Mouse (Mus musculus): ENCODE data around the gene Pogz. TPM values are rescaled to one million over a fixed set of nuclear protein-coding genes. Genes with fewer than 3 reads are reported as not detected.

The Pogz gene
- total RNA-seq (2014; fragmentation: Nextera tagmentation) = 113 and 138 TPM in 2 replicates
- 19.6 and 19.8 TPM in 2 replicates for total RNA-seq (2017)
- 124 and 147 TPM in 2 replicates for polyA plus RNA-seq (2012)

- TF ChIP-seq CTCF (IDR thresholded peaks at IDR 0.05; ENCODE audit: low read depth, low read length) (no peak), GATA2 (IDR thresholded peaks at IDR 0.05; ENCODE audit: borderline replicate concordance, low read depth, low read length) (no peak), TAL1 (conservative IDR thresholded peaks at IDR 0.05; ENCODE audit: low read depth, low read length) (no peak), POLR2AphosphoS5 (IDR thresholded peaks at IDR 0.05; ENCODE audit: insufficient replicate concordance, low read depth, low read length) (no peak), GATA1 (IDR thresholded peaks at IDR 0.05; ENCODE audit: borderline replicate concordance, low read length) (no peak)
- Histone ChIP-seq H3K4me3 (ENCODE audit: low read depth, low read length) (peak within 1 kb of the TSS; percentile 79), H3K4me1 (ENCODE audit: insufficient read depth, low read depth, low read length) (peaks cover 33% of the 10 kb centered on the region), H3K27me3 (ENCODE audit: insufficient read depth, low read length) (peaks cover 6% of the 10 kb centered on the region), H3K9me3 (replicated peaks) (no peaks in the 10 kb centered on the region), H3K36me3 (replicated peaks) (peaks cover 8% of the 10 kb centered on the region)
- ATAC-seq (ENCODE audit: extremely low read depth, insufficient number of reproducible peaks, low FRiP score, poor library complexity, severe bottlenecking) (peak; percentile 97), DNase-seq (ENCODE audit: low spot score) (peak; percentile 99)
Measured at GRCm38 (mm10) chr3:94837183-94837890, at the start of gene Pogz. Gene Pogz (plus strand): TSS chr3:94837567.

GRCm38 (mm10) chr3:94789071-94789470, 48.3 kb upstream of the Pogz start:
- no peaks in the 10 kb centered on the region for H3K36me3 ChIP-seq (replicated peaks)
- TF ChIP-seq POLR2AphosphoS5 (IDR thresholded peaks at IDR 0.05; ENCODE audit: insufficient replicate concordance, low read depth, low read length) (no peak), TAL1 (conservative IDR thresholded peaks at IDR 0.05; ENCODE audit: low read depth, low read length) (no peak), GATA1 (IDR thresholded peaks at IDR 0.05; ENCODE audit: borderline replicate concordance, low read length) (no peak), CTCF (IDR thresholded peaks at IDR 0.05; ENCODE audit: low read depth, low read length) (no peak), GATA2 (IDR thresholded peaks at IDR 0.05; ENCODE audit: borderline replicate concordance, low read depth, low read length) (no peak)
- no peaks in the 10 kb centered on the region for H3K9me3 ChIP-seq (replicated peaks)
- ATAC-seq (ENCODE audit: extremely low read depth, insufficient number of reproducible peaks, low FRiP score, poor library complexity, severe bottlenecking) (no peak), DNase-seq (ENCODE audit: low spot score) (no peak)
- H3K27me3 ChIP-seq (ENCODE audit: insufficient read depth, low read length) = peaks cover 41% of the 10 kb centered on the region
- peaks cover 12% of the 10 kb centered on the region for H3K4me1 ChIP-seq (ENCODE audit: insufficient read depth, low read depth, low read length)
- H3K4me3 ChIP-seq (ENCODE audit: low read depth, low read length) = no peak overlapping the region

GRCm38 (mm10) chr3:94789516-94789915, 47.9 kb upstream of the Pogz start:
- peaks cover 12% of the 10 kb centered on the region for H3K4me1 ChIP-seq (ENCODE audit: insufficient read depth, low read depth, low read length)
- peaks cover 37% of the 10 kb centered on the region for H3K27me3 ChIP-seq (ENCODE audit: insufficient read depth, low read length)
- H3K4me3 ChIP-seq (ENCODE audit: low read depth, low read length) = no peak overlapping the region
- no peak for DNase-seq (ENCODE audit: low spot score)
- no peaks in the 10 kb centered on the region for H3K36me3 ChIP-seq (replicated peaks)
- ATAC-seq (ENCODE audit: extremely low read depth, insufficient number of reproducible peaks, low FRiP score, poor library complexity, severe bottlenecking) = no peak
- no peaks in the 10 kb centered on the region for H3K9me3 ChIP-seq (replicated peaks)
- TF ChIP-seq POLR2AphosphoS5 (IDR thresholded peaks at IDR 0.05; ENCODE audit: insufficient replicate concordance, low read depth, low read length) = no peak
- TF ChIP-seq CTCF (IDR thresholded peaks at IDR 0.05; ENCODE audit: low read depth, low read length) = no peak
- no peak for TF ChIP-seq GATA2 (IDR thresholded peaks at IDR 0.05; ENCODE audit: borderline replicate concordance, low read depth, low read length)
- no peak for TF ChIP-seq GATA1 (IDR thresholded peaks at IDR 0.05; ENCODE audit: borderline replicate concordance, low read length)
- TF ChIP-seq TAL1 (conservative IDR thresholded peaks at IDR 0.05; ENCODE audit: low read depth, low read length) = no peak

- H3K4me3 ChIP-seq (ENCODE audit: low read depth, low read length) = no peak overlapping the region
- TF ChIP-seq GATA1 (IDR thresholded peaks at IDR 0.05; ENCODE audit: borderline replicate concordance, low read length) = no peak
- TF ChIP-seq CTCF (IDR thresholded peaks at IDR 0.05; ENCODE audit: low read depth, low read length) = no peak
- no peak for TF ChIP-seq GATA2 (IDR thresholded peaks at IDR 0.05; ENCODE audit: borderline replicate concordance, low read depth, low read length)
- no peak for TF ChIP-seq TAL1 (conservative IDR thresholded peaks at IDR 0.05; ENCODE audit: low read depth, low read length)
- no peak for TF ChIP-seq POLR2AphosphoS5 (IDR thresholded peaks at IDR 0.05; ENCODE audit: insufficient replicate concordance, low read depth, low read length)
- no peaks in the 10 kb centered on the region for H3K9me3 ChIP-seq (replicated peaks)
- no peaks in the 10 kb centered on the region for H3K4me1 ChIP-seq (ENCODE audit: insufficient read depth, low read depth, low read length)
- no peak for DNase-seq (ENCODE audit: low spot score)
- H3K27me3 ChIP-seq (ENCODE audit: insufficient read depth, low read length) = peaks cover 21% of the 10 kb centered on the region
- H3K36me3 ChIP-seq (replicated peaks) = no peaks in the 10 kb centered on the region
- ATAC-seq (ENCODE audit: extremely low read depth, insufficient number of reproducible peaks, low FRiP score, poor library complexity, severe bottlenecking) = no peak
Measured at GRCm38 (mm10) chr3:94792258-94792657, 45.1 kb upstream of the Pogz start.

- no peak for DNase-seq (ENCODE audit: low spot score)
- no peak for ATAC-seq (ENCODE audit: extremely low read depth, insufficient number of reproducible peaks, low FRiP score, poor library complexity, severe bottlenecking)
- no peak overlapping the region for H3K4me3 ChIP-seq (ENCODE audit: low read depth, low read length)
- H3K4me1 ChIP-seq (ENCODE audit: insufficient read depth, low read depth, low read length) = no peaks in the 10 kb centered on the region
- H3K27me3 ChIP-seq (ENCODE audit: insufficient read depth, low read length) = peaks cover 26% of the 10 kb centered on the region
- TF ChIP-seq CTCF (IDR thresholded peaks at IDR 0.05; ENCODE audit: low read depth, low read length) = no peak
- no peak for TF ChIP-seq GATA2 (IDR thresholded peaks at IDR 0.05; ENCODE audit: borderline replicate concordance, low read depth, low read length)
- no peak for TF ChIP-seq POLR2AphosphoS5 (IDR thresholded peaks at IDR 0.05; ENCODE audit: insufficient replicate concordance, low read depth, low read length)
- TF ChIP-seq GATA1 (IDR thresholded peaks at IDR 0.05; ENCODE audit: borderline replicate concordance, low read length) = no peak
- TF ChIP-seq TAL1 (conservative IDR thresholded peaks at IDR 0.05; ENCODE audit: low read depth, low read length) = no peak
- no peaks in the 10 kb centered on the region for H3K36me3 ChIP-seq (replicated peaks)
- no peaks in the 10 kb centered on the region for H3K9me3 ChIP-seq (replicated peaks)
Measured at GRCm38 (mm10) chr3:94793672-94794071, 43.7 kb upstream of the Pogz start.

- ATAC-seq (ENCODE audit: extremely low read depth, insufficient number of reproducible peaks, low FRiP score, poor library complexity, severe bottlenecking) = no peak
- no peak for TF ChIP-seq GATA2 (IDR thresholded peaks at IDR 0.05; ENCODE audit: borderline replicate concordance, low read depth, low read length)
- no peak for TF ChIP-seq CTCF (IDR thresholded peaks at IDR 0.05; ENCODE audit: low read depth, low read length)
- no peak for TF ChIP-seq POLR2AphosphoS5 (IDR thresholded peaks at IDR 0.05; ENCODE audit: insufficient replicate concordance, low read depth, low read length)
- no peak for TF ChIP-seq TAL1 (conservative IDR thresholded peaks at IDR 0.05; ENCODE audit: low read depth, low read length)
- TF ChIP-seq GATA1 (IDR thresholded peaks at IDR 0.05; ENCODE audit: borderline replicate concordance, low read length) = no peak
Measured at GRCm38 (mm10) chr3:94794359-94794758, 43.0 kb upstream of the Pogz start.

More at GRCm38 (mm10) chr3:94794359-94794758, 43.0 kb upstream of the Pogz start:
- Histone ChIP-seq H3K4me3 (ENCODE audit: low read depth, low read length) (no peak overlapping the region), H3K27me3 (ENCODE audit: insufficient read depth, low read length) (peaks cover 31% of the 10 kb centered on the region), H3K36me3 (replicated peaks) (no peaks in the 10 kb centered on the region), H3K4me1 (ENCODE audit: insufficient read depth, low read depth, low read length) (no peaks in the 10 kb centered on the region), H3K9me3 (replicated peaks) (no peaks in the 10 kb centered on the region)
- DNase-seq (ENCODE audit: low spot score) = no peak
